Mouse (Mus musculus) kidney, adult 8-10 months (tissue): Measurements from ENCODE around the gene Ppm1f.
"Not testable (repeated sequence)": the region's sequence is repeated elsewhere in the genome, so short reads cannot be mapped to it uniquely, and the experiment has no call there.

Experiments
- DNase-seq, 2 experiments: peaks; one replicate each; pipeline ENCODE4 v3.0.0; 2022

Gene Ppm1f

DNA sequence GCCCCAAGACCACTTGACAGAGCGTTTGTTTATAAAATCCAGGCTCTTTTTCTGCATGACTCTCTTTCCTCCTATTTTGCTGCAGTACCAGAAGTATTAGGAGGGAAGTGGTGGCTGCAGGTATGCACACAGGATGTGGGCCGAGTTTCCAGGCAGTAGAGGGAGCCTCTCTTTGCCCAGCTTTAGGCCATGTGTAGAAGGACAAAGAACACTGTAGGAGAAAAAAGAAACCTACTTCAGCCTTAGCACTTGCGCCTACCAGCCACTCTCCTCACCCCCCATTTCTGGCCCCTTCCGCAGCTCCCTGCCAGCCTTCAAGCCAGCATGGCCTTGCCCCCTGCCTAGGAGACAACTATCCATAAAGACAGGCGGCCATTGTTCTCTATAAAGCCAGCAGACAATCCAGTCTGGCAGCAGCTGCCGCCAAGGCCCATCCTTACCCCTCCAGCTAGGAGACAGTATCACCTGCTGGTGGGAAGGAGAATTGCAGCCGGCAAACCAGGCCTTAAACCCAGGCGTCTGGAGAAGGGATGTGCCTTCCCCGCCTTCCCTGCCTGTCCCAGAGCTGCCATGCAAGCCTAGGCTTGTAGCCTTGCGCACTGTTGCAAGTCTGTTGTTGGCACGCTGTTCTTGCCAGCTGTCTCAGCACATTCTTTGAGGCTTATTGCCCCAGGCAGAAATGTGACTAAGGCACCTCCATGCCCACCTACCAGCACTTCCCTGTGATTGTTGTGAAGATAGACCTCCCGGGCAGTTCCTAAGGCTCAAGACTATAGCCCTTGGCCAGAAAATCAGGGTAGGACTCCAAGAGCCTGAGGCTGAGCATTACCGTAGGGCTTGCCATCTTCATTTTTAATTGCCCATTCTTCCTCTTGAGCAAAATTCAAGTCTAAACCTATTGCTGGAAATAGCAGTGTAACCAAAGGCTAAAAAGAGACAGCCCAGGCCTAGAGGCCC is 15.7 kb downstream of the Ppm1f start:
- DNase-seq, result peak; percentile 67 to 76

DNA sequence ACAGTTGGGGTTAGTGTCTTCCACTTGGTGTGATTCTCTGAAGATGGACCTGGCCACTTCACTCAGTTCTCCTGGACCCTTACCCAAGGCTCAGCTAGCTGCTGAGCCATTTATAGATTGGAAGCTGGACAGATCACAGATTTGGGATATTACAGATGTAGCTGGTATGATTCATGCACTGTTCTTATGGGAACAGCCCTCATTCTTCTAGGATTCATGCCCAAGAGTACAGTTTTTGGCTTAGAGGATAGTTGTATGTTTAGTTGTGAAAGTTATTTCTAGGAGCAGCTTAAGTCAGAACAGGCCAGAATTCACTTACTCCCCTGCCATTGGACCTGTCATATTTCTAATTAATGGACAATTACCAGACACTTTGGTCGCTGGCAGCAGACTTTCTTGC is 17.2 kb downstream of the Ppm1f start:
- no peak for DNase-seq

DNA sequence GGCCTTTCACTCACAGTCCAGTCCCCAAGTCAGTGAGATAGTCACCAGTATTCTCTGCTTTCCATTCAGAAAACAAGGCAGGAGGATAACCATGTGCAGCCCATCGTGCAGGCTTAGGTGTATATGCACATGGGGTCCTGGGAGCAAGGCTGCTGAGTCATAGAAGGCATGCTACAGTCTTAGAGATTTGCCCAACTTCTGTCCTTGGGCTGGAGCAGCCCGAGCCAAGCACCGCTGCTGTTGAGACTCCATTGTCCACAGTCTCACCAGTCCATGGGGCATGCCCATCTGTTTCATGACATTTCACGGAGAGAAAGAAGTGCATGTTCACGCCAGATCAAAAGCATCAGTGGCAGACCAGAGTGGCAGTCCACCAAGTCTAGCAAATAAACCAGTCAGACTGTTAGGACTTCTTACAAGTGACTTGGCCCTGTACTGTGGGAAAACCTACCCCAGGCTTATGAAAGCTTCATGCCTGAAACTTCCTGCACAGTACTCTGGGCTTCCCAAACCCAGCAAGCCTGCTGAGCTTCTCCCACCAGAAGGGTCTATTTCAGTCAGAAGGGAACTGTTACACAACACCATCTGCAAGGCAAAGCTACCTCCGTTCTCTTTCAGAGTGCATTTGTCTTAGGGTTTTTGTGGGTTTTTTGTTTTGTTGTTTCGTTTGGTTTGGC is 22.3 kb downstream of the Ppm1f start:
- no peak for DNase-seq

GRCm38 (mm10) chr16:16921021-16921435 is 24.8 kb downstream of the Ppm1f start:
- peak; percentile 25 to 49 for DNase-seq

- DNase-seq, result no peak
Measured at GRCm38 (mm10) chr16:16924481-16924880, 28.2 kb downstream of the Ppm1f start.

GRCm38 (mm10) chr16:16926536-16926935 is 30.3 kb downstream of the Ppm1f start:
- DNase-seq, result no peak

GRCm38 (mm10) chr16:16928908-16929307 is 32.6 kb downstream of the Ppm1f start:
- DNase-seq, result not testable (repeated sequence)

DNA sequence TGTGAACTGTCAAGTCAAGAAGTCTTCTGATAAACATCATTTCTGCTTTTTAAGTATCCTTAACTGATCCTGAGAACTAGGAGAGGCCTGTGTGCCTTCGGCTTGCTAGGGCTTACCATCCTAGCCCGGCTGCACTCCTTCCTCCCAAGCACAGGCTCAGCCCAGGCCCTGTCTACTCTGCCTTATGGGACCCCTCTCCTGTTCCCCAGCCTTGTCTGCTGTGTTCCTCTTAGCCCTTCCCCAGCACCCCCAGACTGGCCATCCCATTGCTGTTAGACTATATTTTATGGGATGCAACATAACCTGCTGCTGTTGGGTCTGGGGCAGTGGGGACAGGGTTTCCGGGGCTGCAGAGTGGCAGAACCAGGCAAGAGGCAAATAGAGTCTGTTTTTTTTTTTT is 34.1 kb downstream of the Ppm1f start:
- no peak for DNase-seq

DNA sequence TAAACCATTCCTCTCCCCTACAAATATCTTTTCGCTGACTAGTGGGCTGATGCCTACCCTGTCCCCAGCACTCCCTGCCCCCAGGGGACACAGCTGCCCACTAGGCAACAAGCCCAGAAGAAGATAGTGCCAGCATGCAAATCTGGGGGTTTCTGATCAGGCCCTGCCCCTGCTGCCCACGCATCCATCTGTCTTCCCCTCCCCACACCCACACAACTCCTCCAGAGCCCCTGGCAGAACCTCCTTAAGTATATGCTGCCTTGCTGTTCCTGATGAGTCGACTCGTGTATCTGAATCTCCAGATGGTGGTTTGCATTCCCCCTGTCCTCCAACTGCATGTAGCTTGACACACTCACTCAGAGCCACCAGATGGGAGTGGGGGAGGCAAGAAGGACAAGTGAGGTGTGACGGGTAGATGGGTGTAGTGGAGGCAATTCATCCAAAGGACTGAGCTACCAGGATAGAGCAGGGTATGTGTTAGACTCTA is 34.6 kb downstream of the Ppm1f start:
- no peak for DNase-seq

DNA sequence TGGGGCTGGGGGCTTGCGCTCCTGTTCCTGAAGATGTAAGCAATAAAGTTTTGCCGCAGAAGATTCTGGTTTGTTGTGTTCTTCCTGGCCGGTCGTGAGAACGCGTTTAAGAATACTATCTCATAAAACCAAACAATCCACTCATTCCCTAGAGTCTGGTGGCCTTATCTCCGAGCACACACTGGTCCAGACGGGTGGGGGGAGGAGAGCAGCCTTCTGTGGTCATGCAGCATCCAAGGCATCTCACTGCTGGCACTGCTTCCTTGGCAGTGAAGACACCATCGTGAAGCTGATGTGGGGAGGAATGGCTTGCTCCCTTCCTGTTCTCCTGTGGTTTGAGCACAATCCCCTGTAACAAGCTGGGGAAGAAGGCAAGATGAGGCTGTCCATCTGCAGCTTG is 43.3 kb downstream of the Ppm1f start:
- DNase-seq, result no peak

DNA sequence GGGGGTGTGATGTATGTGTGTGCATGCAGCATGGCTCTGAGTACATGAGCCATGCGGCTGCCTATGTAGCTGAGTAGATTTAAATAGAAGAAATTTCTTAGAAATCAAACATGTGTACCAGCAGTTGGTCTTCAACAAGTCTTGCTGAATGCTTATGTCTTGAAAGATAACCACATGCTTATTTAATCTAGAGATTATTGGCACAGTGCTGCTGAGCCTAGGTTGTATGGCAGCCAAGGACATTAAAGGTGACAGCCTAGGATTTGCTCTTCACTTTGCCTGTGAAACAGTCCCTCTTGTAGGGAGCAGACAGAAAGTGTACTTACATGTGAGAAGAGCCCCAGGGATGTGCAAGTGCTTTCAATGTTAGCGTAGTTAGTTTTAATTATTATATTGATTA is 44.8 kb downstream of the Ppm1f start:
- DNase-seq, result no peak

- DNase-seq, result no peak
Measured at GRCm38 (mm10) chr16:16958575-16958974, 62.3 kb downstream of the Ppm1f start.

DNA sequence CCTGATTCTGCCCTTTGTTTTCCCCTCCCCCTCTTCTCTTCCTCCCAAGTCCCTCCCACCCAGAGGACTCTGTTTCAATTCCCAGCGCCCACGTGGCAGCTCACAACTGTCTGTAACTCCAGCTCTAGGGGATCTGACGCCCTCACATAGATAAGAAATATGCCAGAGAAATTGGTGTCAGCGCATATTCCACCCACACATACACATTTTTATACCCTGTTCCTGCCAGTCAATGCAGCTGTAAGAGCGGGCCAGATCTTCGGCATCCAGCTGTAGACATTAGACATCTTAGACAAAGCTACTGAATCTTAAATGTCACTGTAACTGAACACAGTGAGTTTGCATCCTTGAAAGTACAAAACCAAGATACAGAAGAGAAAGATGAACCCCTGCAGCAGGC is 63.6 kb downstream of the Ppm1f start:
- no peak for DNase-seq

DNA sequence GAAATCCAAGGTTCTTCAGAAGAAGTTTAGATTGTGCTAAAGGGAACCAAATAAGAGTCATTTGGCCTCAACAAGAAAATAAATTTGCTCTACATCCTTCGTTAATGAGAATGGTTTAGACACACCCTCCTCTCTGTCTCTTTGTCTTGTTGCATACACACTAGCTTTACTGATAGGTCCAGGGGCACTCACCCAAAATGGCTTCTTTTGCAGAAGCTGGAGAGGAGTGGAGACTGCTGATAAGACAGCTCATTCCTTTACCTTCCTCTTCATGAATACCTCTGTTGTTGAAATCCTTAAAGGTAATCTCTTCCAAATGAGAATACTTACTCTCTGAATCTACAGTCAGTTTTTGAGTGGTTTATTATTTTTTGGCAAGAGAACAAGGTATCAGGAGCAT is 68.9 kb downstream of the Ppm1f start:
- no peak for DNase-seq

- DNase-seq, result no peak
Measured at GRCm38 (mm10) chr16:16966290-16966689, 70.0 kb downstream of the Ppm1f start.
